Mouse (Mus musculus): ENCODE measurements around the gene Alg9.

Gene Alg9

GRCm38 (mm10) chr9:50849755-50850154 lies 74.9 kb downstream of the Alg9 start:
- DNase-seq (ENCODE audit: inconsistent age in 2 of 2, low spot score in 1 of 2) = no peak

GRCm38 (mm10) chr9:50850271-50850670 lies 75.5 kb downstream of the Alg9 start:
- DNase-seq (ENCODE audit: inconsistent age in 2 of 2, low spot score in 1 of 2) = no peak

GRCm38 (mm10) chr9:50850713-50851112 lies 75.9 kb downstream of the Alg9 start:
- no peak for DNase-seq (ENCODE audit: inconsistent age in 2 of 2, low spot score in 1 of 2)

- DNase-seq (ENCODE audit: inconsistent age in 2 of 2, low spot score in 1 of 2) = no peak
Measured at GRCm38 (mm10) chr9:50852634-50853349, 78.0 kb downstream of the Alg9 start.

- no peak for DNase-seq (ENCODE audit: inconsistent age in 2 of 2, low spot score in 1 of 2)
Measured at GRCm38 (mm10) chr9:50854376-50854775, 79.6 kb downstream of the Alg9 start.

- no peak for DNase-seq (ENCODE audit: inconsistent age in 2 of 2, low spot score in 1 of 2)
Measured at GRCm38 (mm10) chr9:50855133-50855766, 80.4 kb downstream of the Alg9 start.

- DNase-seq (ENCODE audit: inconsistent age in 2 of 2, low spot score in 1 of 2) = no peak
Measured at GRCm38 (mm10) chr9:50855780-50856179, 81.0 kb downstream of the Alg9 start.

GRCm38 (mm10) chr9:50856341-50857081 lies 81.7 kb downstream of the Alg9 start:
- peak; percentile 95 to 99 for DNase-seq (ENCODE audit: inconsistent age in 2 of 2, low spot score in 1 of 2)

- DNase-seq (ENCODE audit: inconsistent age in 2 of 2, low spot score in 1 of 2) = no peak
Measured at GRCm38 (mm10) chr9:50857082-50857641, 82.3 kb downstream of the Alg9 start.

- no peak for DNase-seq (ENCODE audit: inconsistent age in 2 of 2, low spot score in 1 of 2)
Measured at GRCm38 (mm10) chr9:50858681-50859080, 83.9 kb downstream of the Alg9 start.

GRCm38 (mm10) chr9:50861119-50861839 lies 86.5 kb downstream of the Alg9 start:
- no peak for DNase-seq (ENCODE audit: inconsistent age in 2 of 2, low spot score in 1 of 2)

GRCm38 (mm10) chr9:50863824-50864223 lies 89.0 kb downstream of the Alg9 start:
- no peak for DNase-seq (ENCODE audit: inconsistent age in 2 of 2, low spot score in 1 of 2)

GRCm38 (mm10) chr9:50864877-50865276 lies 90.1 kb downstream of the Alg9 start:
- no peak for DNase-seq (ENCODE audit: inconsistent age in 2 of 2, low spot score in 1 of 2)

GRCm38 (mm10) chr9:50865803-50866202 lies 91.0 kb downstream of the Alg9 start:
- no peak for DNase-seq (ENCODE audit: inconsistent age in 2 of 2, low spot score in 1 of 2)

GRCm38 (mm10) chr9:50867015-50867414 lies 92.2 kb downstream of the Alg9 start:
- no peak for DNase-seq (ENCODE audit: inconsistent age in 2 of 2, low spot score in 1 of 2)

- DNase-seq (ENCODE audit: inconsistent age in 2 of 2, low spot score in 1 of 2) = no peak
Measured at GRCm38 (mm10) chr9:50868182-50868581, 93.4 kb downstream of the Alg9 start.

- DNase-seq (ENCODE audit: inconsistent age in 2 of 2, low spot score in 1 of 2) = no peak
Measured at GRCm38 (mm10) chr9:50873210-50873609, 98.4 kb downstream of the Alg9 start.

GRCm38 (mm10) chr9:50874031-50874430 lies 99.2 kb downstream of the Alg9 start:
- no peak for DNase-seq (ENCODE audit: inconsistent age in 2 of 2, low spot score in 1 of 2)

GRCm38 (mm10) chr9:50875470-50875869 lies 100.7 kb downstream of the Alg9 start:
- DNase-seq (ENCODE audit: inconsistent age in 2 of 2, low spot score in 1 of 2) = peak in 1 of 2 experiments; percentile 41

GRCm38 (mm10) chr9:50876287-50876686 lies 101.5 kb downstream of the Alg9 start:
- DNase-seq (ENCODE audit: inconsistent age in 2 of 2, low spot score in 1 of 2) = peak in 1 of 2 experiments; percentile 86

GRCm38 (mm10) chr9:50877431-50877830 lies 102.6 kb downstream of the Alg9 start:
- DNase-seq (ENCODE audit: inconsistent age in 2 of 2, low spot score in 1 of 2) = no peak

All from adrenal gland, adult (tissue).